Mouse (Mus musculus) brain, embryonic 18.5 days (tissue): ENCODE measurements around the gene Car5a.

Experiments
- DNase-seq: peaks from one replicate; pipeline ENCODE4 v3.0.0-alpha.2; 2012; ENCODE audit warnings: low read depth, low spot score

Gene Car5a

GRCm38 (mm10) chr8:121906542-121907512 is 37.9 kb downstream of the Car5a start:
- no peak for DNase-seq

GRCm38 (mm10) chr8:121905864-121906263 is 38.8 kb downstream of the Car5a start:
- no peak for DNase-seq

GRCm38 (mm10) chr8:121905420-121905819 is 39.3 kb downstream of the Car5a start:
- DNase-seq, result no peak

DNA sequence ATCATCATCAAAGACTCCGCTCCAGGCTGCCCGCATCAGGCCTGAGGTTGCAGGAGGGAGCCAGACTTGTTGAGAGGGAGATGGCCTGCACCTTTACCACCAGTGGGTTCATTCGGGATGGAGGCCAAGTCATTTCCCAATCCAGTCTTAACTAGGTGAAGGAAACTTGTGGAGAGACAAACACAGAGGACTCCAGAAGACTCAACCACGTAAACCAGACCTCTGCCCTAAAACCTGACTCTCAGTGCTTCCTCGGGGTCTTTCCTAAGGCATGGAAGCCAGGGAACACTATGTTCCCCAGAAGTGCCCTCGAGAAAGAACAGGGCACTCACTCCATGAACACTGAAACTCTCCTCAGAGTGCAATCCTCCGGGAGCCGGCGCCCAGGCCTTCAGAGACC is 39.7 kb downstream of the Car5a start:
- no peak for DNase-seq

DNA sequence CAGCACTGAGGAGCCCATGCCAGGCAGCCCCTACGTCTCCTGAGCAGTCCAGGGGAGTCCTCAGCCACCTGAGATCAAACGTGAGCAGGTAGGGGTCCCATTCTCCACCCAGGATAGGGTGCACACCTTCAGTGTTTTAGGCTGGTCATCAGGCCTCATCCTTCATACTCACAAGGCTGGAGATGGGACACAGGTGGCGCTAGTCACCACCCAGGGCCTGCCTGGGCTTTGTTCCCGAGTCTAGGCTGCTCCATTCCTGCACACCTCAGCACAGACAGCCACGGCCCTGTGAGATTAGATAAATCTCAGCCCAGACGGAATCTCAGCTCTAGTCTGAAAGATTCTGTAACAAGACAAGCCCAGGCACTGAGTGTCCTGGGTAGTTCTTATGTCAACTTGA is 40.7 kb downstream of the Car5a start:
- no peak for DNase-seq

DNA sequence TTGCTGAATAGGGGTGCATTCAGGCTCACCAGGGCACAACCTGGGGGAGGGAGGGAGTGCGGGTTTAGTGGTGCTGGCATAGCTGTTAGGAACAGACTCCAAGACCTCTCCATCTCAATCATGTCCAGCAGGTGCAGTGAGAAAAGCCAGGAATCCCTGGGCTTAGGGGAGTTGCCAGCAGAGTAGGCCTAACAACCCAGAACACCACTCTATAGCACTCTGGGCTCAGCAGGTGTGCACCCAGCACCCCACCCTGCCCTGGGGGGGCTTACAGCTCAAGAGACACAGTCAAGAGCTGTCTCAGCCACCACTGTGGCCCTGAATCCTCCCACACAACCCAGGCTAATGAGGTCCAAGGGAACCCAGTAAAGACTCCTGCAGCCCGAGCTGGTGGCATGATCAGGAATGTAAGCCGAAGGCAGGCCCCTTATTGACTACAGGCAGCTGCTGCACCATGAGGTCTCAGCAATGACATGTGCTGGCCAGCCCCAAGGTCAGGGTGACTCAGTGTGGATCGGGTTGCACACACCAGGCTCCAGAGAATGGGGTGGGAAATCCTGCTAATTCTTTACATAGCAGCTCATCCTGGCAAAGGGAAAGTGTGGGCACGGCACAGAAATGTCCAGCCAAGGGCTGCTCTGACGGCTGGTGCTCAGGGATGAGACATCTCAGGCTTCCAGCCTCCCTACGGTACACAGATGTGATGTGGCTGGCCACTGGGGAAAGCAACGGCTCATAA is 43.0 kb downstream of the Car5a start:
- DNase-seq, result no peak

- DNase-seq, result no peak
Observed at GRCm38 (mm10) chr8:121899180-121900044, 45.3 kb downstream of the Car5a start.

DNA sequence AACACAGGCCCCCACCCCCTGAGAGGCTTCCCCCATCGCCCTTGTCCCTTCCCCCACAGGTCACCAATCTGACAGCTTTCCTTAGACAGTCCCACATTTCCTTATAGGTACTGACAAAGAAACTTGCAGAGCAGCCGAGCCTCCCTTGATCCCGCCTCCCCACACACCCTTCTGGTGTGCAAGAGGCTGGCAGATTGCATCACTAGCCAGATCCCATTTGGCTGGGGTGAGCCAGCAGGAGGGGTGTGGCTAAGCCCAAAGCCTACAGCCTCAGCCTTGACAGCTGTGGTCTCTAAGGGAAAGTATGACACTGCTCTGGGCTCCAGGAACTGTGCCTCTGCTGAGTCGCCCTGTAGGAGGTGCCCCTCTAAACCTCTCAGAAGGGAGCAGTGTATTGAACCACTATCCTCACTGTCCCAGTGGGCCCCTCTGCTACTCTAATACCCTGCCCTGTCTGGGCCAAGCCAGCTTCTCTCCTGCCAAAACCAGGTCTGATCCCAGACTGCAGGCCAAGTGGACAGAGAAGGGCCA is 46.2 kb downstream of the Car5a start:
- DNase-seq, result no peak

- DNase-seq, result no peak
Observed at GRCm38 (mm10) chr8:121897871-121898381, 46.8 kb downstream of the Car5a start.

DNA sequence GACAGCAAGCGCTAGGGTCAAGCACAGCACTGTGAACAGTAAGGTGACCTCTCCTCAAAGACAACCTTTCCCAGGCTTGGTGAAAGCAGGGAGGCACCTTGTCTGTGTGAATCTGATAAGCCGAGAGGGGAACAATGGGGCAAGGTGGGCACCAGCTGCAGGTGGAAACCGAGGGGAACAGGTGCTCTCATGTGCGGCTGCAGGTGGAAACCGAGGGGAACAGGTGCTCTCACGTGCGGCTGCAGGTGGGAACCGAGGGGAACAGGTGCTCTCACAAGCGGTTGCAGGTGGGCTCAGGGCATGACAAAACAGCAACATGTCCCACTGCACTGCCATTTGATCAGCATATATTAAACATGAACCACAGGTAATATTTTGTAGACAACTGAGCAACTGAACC is 47.5 kb downstream of the Car5a start:
- DNase-seq, result no peak

DNA sequence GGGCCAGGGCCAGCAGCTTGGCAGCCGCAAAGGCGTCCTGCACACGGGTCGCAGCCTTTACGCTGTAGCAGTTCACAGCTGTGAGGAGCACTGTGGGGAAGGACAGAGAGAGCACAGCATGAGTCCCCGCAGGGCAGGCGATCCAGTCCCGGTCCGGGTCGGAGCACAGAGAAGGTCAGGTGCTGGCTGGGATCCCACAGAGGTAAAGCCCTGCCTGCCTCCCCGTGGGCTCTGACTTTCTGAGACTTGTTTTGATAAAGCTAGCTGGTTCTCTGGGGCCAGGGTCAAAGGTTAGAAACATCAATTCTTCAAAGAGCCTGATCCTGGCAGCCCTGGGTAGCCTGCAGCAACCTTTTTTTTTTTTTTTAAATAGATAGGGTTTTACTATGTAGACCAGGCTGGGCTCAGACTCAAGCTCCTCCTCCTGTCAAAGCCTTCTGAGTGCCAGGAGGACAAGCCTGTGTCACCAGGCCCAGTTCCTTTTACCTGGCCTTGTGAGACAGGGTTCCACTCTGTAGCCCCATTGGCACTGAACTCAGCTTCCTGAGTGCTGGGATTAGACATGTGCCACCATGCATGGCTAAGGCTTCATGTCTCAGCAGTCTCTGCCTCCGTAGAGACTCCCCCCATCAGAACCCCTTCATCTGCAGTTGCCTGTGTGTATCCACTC is 48.1 kb downstream of the Car5a start:
- no peak for DNase-seq

- no peak for DNase-seq
Observed at GRCm38 (mm10) chr8:121895910-121896309, 48.8 kb downstream of the Car5a start.

- no peak for DNase-seq
Observed at GRCm38 (mm10) chr8:121892875-121893274, 51.8 kb downstream of the Car5a start.

DNA sequence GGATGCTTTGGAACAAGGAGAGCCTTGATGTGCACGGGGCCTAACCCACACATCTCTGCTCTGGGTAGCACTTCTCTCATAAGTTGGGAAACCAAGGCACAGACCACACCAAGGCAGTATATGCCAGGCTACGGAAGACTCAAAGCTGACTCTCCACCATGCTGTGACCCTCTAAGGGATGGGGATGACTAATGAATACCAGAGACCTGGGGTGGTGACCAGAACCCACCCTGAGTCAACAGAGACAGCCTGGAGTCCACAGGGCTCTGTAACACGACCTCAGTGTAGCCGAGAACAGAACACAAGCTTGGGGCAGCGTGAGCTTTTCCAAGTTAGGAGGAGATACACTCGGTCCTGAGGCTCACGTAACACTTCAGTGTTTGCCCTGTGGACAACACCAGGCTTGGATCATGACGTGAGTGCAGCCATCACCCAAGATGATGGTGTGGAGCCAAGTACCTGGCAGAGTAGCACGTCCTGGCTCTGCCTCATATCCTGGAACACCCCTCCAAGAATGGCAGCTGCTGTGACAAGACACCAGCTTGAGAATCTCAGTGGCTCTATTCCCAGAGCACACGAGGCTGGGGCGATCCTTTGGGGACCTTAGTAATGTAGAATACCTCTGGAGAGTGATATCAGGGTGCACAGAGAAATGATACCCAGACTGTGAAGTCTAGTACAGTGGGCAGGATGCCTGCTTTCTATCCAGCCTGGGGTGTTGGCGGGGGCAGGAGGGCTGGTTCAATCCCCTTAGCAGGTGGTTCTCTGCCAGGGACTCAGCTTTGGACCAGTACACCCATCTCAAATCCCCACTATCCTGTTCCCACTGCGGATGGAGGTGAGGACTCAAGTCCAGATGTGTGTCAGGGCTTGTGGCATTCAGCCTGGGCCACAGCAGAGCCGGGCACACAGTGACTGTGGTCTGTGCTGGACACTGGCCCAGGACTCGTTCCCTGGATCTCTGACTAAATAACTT is 54.6 kb downstream of the Car5a start:
- no peak for DNase-seq

- DNase-seq, result no peak
Observed at GRCm38 (mm10) chr8:121889317-121889716, 55.4 kb downstream of the Car5a start.

GRCm38 (mm10) chr8:121887547-121887946 is 57.2 kb downstream of the Car5a start:
- DNase-seq, result no peak

- no peak for DNase-seq
Observed at GRCm38 (mm10) chr8:121885433-121885832, 59.3 kb downstream of the Car5a start.

- DNase-seq, result no peak
Observed at GRCm38 (mm10) chr8:121885001-121885400, 59.7 kb downstream of the Car5a start.

GRCm38 (mm10) chr8:121884181-121884580 is 60.5 kb downstream of the Car5a start:
- no peak for DNase-seq
